Mouse (Mus musculus): Measurements from ENCODE around the gene Trnp1.

- TF ChIP-seq CTCF (IDR thresholded peaks at IDR 0.05; ENCODE audit: extremely low read depth, insufficient read depth, low read length), result no peak
- no peak for TF ChIP-seq POLR2A (IDR thresholded peaks at IDR 0.05; ENCODE audit: extremely low read depth, insufficient read depth, low read length)
Measured at GRCm38 (mm10) chr4:133504755-133505485, 6.6 kb upstream of the Trnp1 start.

All from cortical plate, adult 2 months (tissue).